Mouse (Mus musculus): ENCODE data around the gene Gm3448.

GRCm38 (mm10) chr17:15059646-15060045 lies 18.3 kb upstream of the Gm3448 start:
- TF ChIP-seq CTCF (IDR thresholded peaks at IDR 0.05; ENCODE audit: control insufficient read depth, insufficient read depth, insufficient replicate concordance, low read depth, low read length) (no peak), POLR2A (IDR thresholded peaks at IDR 0.05; ENCODE audit: control insufficient read depth, low read depth, low read length) (no peak)
